Mouse (Mus musculus) CD8-positive naive resting alpha-beta T cell, adult 57 days (primary cell): ENCODE measurements around the gene Ncor1. TPM values are rescaled to one million over a fixed set of nuclear protein-coding genes. Genes with fewer than 3 reads are reported as not detected.

Source experiments
- total RNA-seq: library from RNA; stranded (reverse); gene quantifications from one replicate; pipeline ENCODE4 v1.2.4, GENCODE M21; 2023

The Ncor1 gene
- total RNA-seq: 433 TPM

DNA sequence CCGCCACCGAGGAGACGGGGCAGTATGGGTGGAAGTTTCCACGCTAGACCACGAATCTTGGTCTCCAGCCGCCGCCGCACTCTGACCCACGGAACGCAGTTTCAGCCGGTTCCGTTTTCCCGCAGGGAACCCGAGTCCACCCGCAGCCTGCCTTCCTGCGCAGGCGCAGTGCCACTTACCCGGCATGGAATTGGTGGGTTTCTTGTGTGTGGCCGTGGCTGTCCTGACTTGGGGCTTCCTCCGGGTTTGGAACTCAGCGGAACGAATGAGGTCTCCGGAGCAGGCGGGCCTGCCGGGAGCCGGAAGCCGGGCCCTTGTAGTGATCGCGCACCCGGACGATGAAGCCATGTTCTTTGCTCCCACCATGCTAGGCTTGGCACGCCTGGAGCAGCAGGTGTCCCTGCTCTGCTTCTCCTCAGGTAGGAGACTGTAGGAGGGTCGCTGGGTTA lies at the start of gene Ncor1, which contains the start of gene Pigl:
Gene Ncor1 (minus strand): TSS at position 266 of the 449 bp plus-strand sequence.
Gene Pigl (plus strand): TSS at position 185 of the 449 bp plus-strand sequence.

GRCm38 (mm10) chr11:62280675-62281600 lies 177.4 kb downstream of the Ncor1 start, which contains the start of the genes Zswim7 and Ttc19:
Gene Zswim7 (minus strand): TSS chr11:62281375.
Gene Ttc19 (plus strand): TSS chr11:62281473.

Other genes with a start within 250 kb of the Ncor1 start
- gene Adora2b, start 209.6 kb downstream of the Ncor1 start, total RNA-seq: not detected
- gene Zswim7, start 177.2 kb downstream of the Ncor1 start, total RNA-seq: 5.6 TPM
- gene Ttc19, start 177.1 kb downstream of the Ncor1 start, total RNA-seq: 20.1 TPM
- gene Pigl, start 81 bp downstream of the Ncor1 start, total RNA-seq: 7.1 TPM
- gene Cenpv, start 80.7 kb upstream of the Ncor1 start, total RNA-seq: 7.4 TPM
- gene Ubb, start 92.6 kb upstream of the Ncor1 start, total RNA-seq: 1,228 TPM
- 50.0 TPM for gene Trpv2, start 115.9 kb upstream of the Ncor1 start, total RNA-seq
- gene Lrrc75a, start 190.0 kb upstream of the Ncor1 start, total RNA-seq: 0.86 TPM
- gene Mmgt2, start 190.1 kb upstream of the Ncor1 start, total RNA-seq: 23.4 TPM